Mouse (Mus musculus) bone marrow macrophage, adult 2 months (primary cell): Measurements from ENCODE around the gene Scpep1.
A peak's percentile ranks its signal among the peaks of the same experiment; 100 is the strongest.

Source experiments
- CTCF ChIP-seq: IDR thresholded peaks from 2 replicates; pipeline ENCODE4 v1.5.1; 2012; ENCODE audit warnings: low read depth, mild to moderate bottlenecking, low read length, moderate library complexity
- POLR2A ChIP-seq: IDR thresholded peaks from 2 replicates; pipeline ENCODE4 v1.6.1; 2012; ENCODE audit warnings: mild to moderate bottlenecking, low read depth, low read length, borderline replicate concordance

GRCm38 (mm10) chr11:88998974-88999722, 43.9 kb upstream of the Scpep1 start, which contains the start of gene Trim25:
- no peak for TF ChIP-seq CTCF
- peak; percentile 90 for TF ChIP-seq POLR2A
